Mouse (Mus musculus) left cerebral cortex, adult 9 months (tissue): ENCODE data around the gene Gm49380.

ENCODE experiments used
- DNase-seq, 2 experiments: peaks; one replicate each; pipeline ENCODE4 v3.0.0; 2022; ENCODE audit warnings: low spot score in 2 of 2

Gm49380 gene

GRCm38 (mm10) chr9:44093612-44094503, 19.4 kb downstream of the Gm49380 start:
- DNase-seq = peak in 1 of 2 experiments; percentile 88

GRCm38 (mm10) chr9:44088877-44089608, 24.3 kb downstream of the Gm49380 start:
- no peak for DNase-seq

GRCm38 (mm10) chr9:44087761-44088455, 25.4 kb downstream of the Gm49380 start:
- DNase-seq = peak in 1 of 2 experiments; percentile 76

GRCm38 (mm10) chr9:44086960-44087359, 26.3 kb downstream of the Gm49380 start:
- DNase-seq = no peak

GRCm38 (mm10) chr9:44085741-44086665, 27.3 kb downstream of the Gm49380 start:
- peak in 1 of 2 experiments; percentile 77 for DNase-seq

GRCm38 (mm10) chr9:44085276-44085675, 28.0 kb downstream of the Gm49380 start:
- no peak for DNase-seq

- peak; percentile 81 to 87 for DNase-seq
Observed at GRCm38 (mm10) chr9:44084659-44085229, 28.6 kb downstream of the Gm49380 start.

GRCm38 (mm10) chr9:44084236-44084635, 29.1 kb downstream of the Gm49380 start:
- DNase-seq = no peak

- DNase-seq = peak; percentile 89 to 91
Observed at GRCm38 (mm10) chr9:44083392-44084121, 29.7 kb downstream of the Gm49380 start.

- no peak for DNase-seq
Observed at GRCm38 (mm10) chr9:44082266-44082665, 31.0 kb downstream of the Gm49380 start.

GRCm38 (mm10) chr9:44081581-44081980, 31.7 kb downstream of the Gm49380 start:
- DNase-seq = no peak

- peak in 1 of 2 experiments; percentile 71 for DNase-seq
Observed at GRCm38 (mm10) chr9:44080953-44081352, 32.3 kb downstream of the Gm49380 start.

- DNase-seq = no peak
Observed at GRCm38 (mm10) chr9:44079997-44080780, 33.1 kb downstream of the Gm49380 start.

- peak in 1 of 2 experiments; percentile 46 for DNase-seq
Observed at GRCm38 (mm10) chr9:44078955-44079756, 34.1 kb downstream of the Gm49380 start.

- DNase-seq = no peak
Observed at GRCm38 (mm10) chr9:44078136-44078797, 35.0 kb downstream of the Gm49380 start.

- DNase-seq = no peak
Observed at GRCm38 (mm10) chr9:44077266-44077910, 35.9 kb downstream of the Gm49380 start.

GRCm38 (mm10) chr9:44076764-44077120, 36.6 kb downstream of the Gm49380 start:
- DNase-seq = peak in 1 of 2 experiments; percentile 78
